Mouse (Mus musculus) brown adipose tissue, adult 24 weeks (tissue): Measurements from ENCODE around the gene Slc25a40. TPM values are rescaled to one million over a fixed set of nuclear protein-coding genes. Genes with fewer than 3 reads are reported as not detected.

Experiments
- H3K27ac ChIP-seq: fragments of 200-500 bp; replicated peaks from 2 replicates; pipeline ENCODE4 v1.5.1; 2012; ENCODE audit warnings: low read depth, mild to moderate bottlenecking, low read length
- H3K4me1 ChIP-seq: fragments of 200-500 bp; 2 replicates; pipeline ENCODE4 v1.6.1; 2012; ENCODE audit warnings: low read length, mixed read lengths; ENCODE audit not compliant: control insufficient read depth, insufficient read depth, insufficient read length
- H3K4me3 ChIP-seq: fragments of 200-500 bp; 2 replicates; pipeline ENCODE4 v1.5.1; 2012; ENCODE audit warnings: low read depth, mild to moderate bottlenecking, low read length, moderate library complexity; ENCODE audit not compliant: insufficient read depth
- polyA plus RNA-seq: library from polyadenylated mRNA; stranded (reverse); fragments of >200 nt; gene quantifications from 2 replicates; pipeline ENCODE4 v1.2.4, GENCODE M21; 2012; ENCODE audit not compliant: missing spikeins, insufficient read depth, insufficient read length

The Slc25a40 gene
- polyA plus RNA-seq: 4.8 and 5.2 TPM in 2 replicates

GRCm38 (mm10) chr5:8422157-8422931, at the start of gene Slc25a40, which contains the start of gene Dbf4:
Slc25a40 (plus strand) TSS chr5:8422850.
Dbf4 (minus strand) TSS chr5:8422716.
- Histone ChIP-seq H3K4me3 (peak within 1 kb of the TSS; percentile 93), H3K4me1 (no peaks in the 10 kb centered on the region), H3K27ac (peak within 1 kb of the TSS; percentile 31; the same call in 1 of the 2 replicates)

- Histone ChIP-seq H3K4me3 (no peak overlapping the region), H3K27ac (no peak overlapping the region), H3K4me1 (no peaks in the 10 kb centered on the region)
Observed at GRCm38 (mm10) chr5:8373415-8373814, 49.2 kb upstream of the Slc25a40 start.

- Histone ChIP-seq H3K27ac (no peak overlapping the region), H3K4me3 (no peak overlapping the region), H3K4me1 (no peaks in the 10 kb centered on the region)
Observed at GRCm38 (mm10) chr5:8374297-8374906, 48.2 kb upstream of the Slc25a40 start.

GRCm38 (mm10) chr5:8393891-8394583, 28.6 kb upstream of the Slc25a40 start:
- Histone ChIP-seq H3K4me3 (no peak overlapping the region), H3K27ac (no peak overlapping the region), H3K4me1 (no peaks in the 10 kb centered on the region)

- Histone ChIP-seq H3K27ac (no peak overlapping the region), H3K4me3 (no peak overlapping the region), H3K4me1 (no peaks in the 10 kb centered on the region)
Observed at GRCm38 (mm10) chr5:8397587-8398249, 24.9 kb upstream of the Slc25a40 start.

GRCm38 (mm10) chr5:8408746-8409145, 13.9 kb upstream of the Slc25a40 start:
- Histone ChIP-seq H3K4me1 (no peaks in the 10 kb centered on the region), H3K27ac (no peak overlapping the region)

GRCm38 (mm10) chr5:8416683-8417413, 5.8 kb upstream of the Slc25a40 start:
- Histone ChIP-seq H3K4me3 (no peak overlapping the region), H3K27ac (no peak overlapping the region), H3K4me1 (no peaks in the 10 kb centered on the region)

More at GRCm38 (mm10) chr5:8408746-8409145, 13.9 kb upstream of the Slc25a40 start:
- no peak overlapping the region for H3K4me3 ChIP-seq

GRCm38 (mm10) chr5:8417443-8417842, 5.2 kb upstream of the Slc25a40 start:
- H3K27ac ChIP-seq: no peak overlapping the region
- no peak overlapping the region for H3K4me3 ChIP-seq
- H3K4me1 ChIP-seq: no peaks in the 10 kb centered on the region

- Histone ChIP-seq H3K4me3 (no peak overlapping the region), H3K27ac (no peak overlapping the region), H3K4me1 (no peaks in the 10 kb centered on the region)
Observed at GRCm38 (mm10) chr5:8421424-8421823, 1.2 kb upstream of the Slc25a40 start.

GRCm38 (mm10) chr5:8422932-8423928, 580 bp downstream of the Slc25a40 start:
- Histone ChIP-seq H3K4me3 (peak overlapping the region; percentile 93), H3K4me1 (no peaks in the 10 kb centered on the region), H3K27ac (no peak overlapping the region)

GRCm38 (mm10) chr5:8424116-8424515, 1.5 kb downstream of the Slc25a40 start:
- Histone ChIP-seq H3K27ac (no peak overlapping the region), H3K4me3 (peak overlapping the region; percentile 19; the same call in 1 of the 2 replicates), H3K4me1 (no peaks in the 10 kb centered on the region)

GRCm38 (mm10) chr5:8425899-8426298, 3.2 kb downstream of the Slc25a40 start:
- Histone ChIP-seq H3K4me3 (no peak overlapping the region), H3K4me1 (no peaks in the 10 kb centered on the region), H3K27ac (no peak overlapping the region)

- Histone ChIP-seq H3K27ac (no peak overlapping the region), H3K4me1 (no peaks in the 10 kb centered on the region), H3K4me3 (no peak overlapping the region)
Observed at GRCm38 (mm10) chr5:8437481-8438156, 15.0 kb downstream of the Slc25a40 start.
